Mouse (Mus musculus) brown adipose tissue, adult 24 weeks (tissue): Measurements from ENCODE around the gene Fam206a. TPM values are rescaled to one million over a fixed set of nuclear protein-coding genes. Genes with fewer than 3 reads are reported as not detected.

Experiments used
- H3K27ac ChIP-seq: fragments of 200-500 bp; replicated peaks from 2 replicates; pipeline ENCODE4 v1.5.1; 2012; ENCODE audit warnings: low read depth, mild to moderate bottlenecking, low read length
- H3K4me1 ChIP-seq: fragments of 200-500 bp; 2 replicates; pipeline ENCODE4 v1.6.1; 2012; ENCODE audit warnings: low read length, mixed read lengths; ENCODE audit not compliant: control insufficient read depth, insufficient read depth, insufficient read length
- H3K4me3 ChIP-seq: fragments of 200-500 bp; 2 replicates; pipeline ENCODE4 v1.5.1; 2012; ENCODE audit warnings: low read depth, mild to moderate bottlenecking, low read length, moderate library complexity; ENCODE audit not compliant: insufficient read depth
- polyA plus RNA-seq: library from polyadenylated mRNA; stranded (reverse); fragments of >200 nt; gene quantifications from 2 replicates; pipeline ENCODE4 v1.2.4, GENCODE M21; 2012; ENCODE audit not compliant: missing spikeins, insufficient read depth, insufficient read length

Fam206a gene
- polyA plus RNA-seq, result 6.3 and 6.6 TPM in 2 replicates

DNA sequence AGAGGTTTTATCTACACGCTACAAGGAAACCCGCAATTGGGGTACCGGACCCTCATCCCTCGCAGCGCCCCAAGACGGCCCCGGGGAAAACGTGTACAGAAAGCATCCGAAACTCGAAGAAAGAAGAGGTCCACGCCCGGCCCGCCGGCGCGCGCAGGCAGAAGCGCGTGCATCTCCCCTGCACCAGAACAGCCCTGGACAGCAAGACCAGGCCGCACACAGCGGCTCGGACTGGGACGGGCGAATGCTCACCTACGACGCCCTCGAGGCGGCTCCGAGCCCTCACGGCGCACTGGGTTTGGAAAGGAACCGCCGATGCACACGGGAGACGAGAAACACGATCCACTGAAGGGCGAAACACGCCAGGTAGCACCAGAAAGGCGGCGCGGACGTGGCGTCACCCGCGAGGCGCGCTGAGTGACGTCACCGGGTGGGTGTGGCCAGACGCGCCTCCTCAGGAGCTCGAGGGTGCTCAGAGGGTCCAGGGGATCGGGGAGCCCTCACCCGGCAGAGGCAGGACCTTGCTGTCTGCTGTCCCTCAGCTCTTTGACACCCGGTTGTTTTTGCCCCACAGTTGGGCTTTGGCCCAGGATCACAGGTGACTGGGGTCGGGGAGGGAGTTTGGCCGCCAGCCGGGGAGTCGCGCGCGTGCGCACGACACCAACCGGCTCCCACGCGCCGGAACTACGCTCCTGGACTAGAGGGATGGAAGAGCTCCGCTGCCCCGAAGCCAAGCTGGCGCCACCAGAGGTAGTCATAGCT, at the start of gene Fam206a, which contains the start of gene Elp1:
Gene Fam206a, plus strand, starts transcription at position 439 of the 762 bp plus-strand sequence.
Gene Elp1, minus strand, starts transcription at position 425 of the 762 bp plus-strand sequence.
- H3K27ac ChIP-seq, result peak within 1 kb of the TSS; percentile 84
- H3K4me1 ChIP-seq, result no peaks in the 10 kb centered on the region
- peak within 1 kb of the TSS; percentile 91 for H3K4me3 ChIP-seq

DNA sequence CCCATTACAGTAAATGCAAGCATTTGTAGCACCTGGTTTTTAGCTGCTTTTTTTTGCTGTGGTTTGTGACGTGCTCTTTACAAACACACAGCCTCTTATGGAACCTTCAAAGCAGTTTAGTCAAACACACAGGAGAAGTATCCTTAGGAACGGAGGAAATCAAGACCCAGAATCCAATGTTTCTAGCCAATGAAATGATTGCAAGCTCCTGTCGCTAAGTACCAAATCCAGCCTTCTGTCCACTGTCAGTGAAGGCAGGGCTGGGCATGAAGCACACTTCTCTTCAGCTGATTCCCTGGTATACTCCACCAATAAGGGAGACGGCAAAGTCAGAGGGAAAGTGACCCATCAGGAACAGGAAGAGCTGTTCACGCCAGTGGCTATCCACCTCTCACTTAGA, 46.1 kb upstream of the Fam206a start:
- Histone ChIP-seq H3K27ac (no peak overlapping the region), H3K4me1 (no peaks in the 10 kb centered on the region), H3K4me3 (no peak overlapping the region)

DNA sequence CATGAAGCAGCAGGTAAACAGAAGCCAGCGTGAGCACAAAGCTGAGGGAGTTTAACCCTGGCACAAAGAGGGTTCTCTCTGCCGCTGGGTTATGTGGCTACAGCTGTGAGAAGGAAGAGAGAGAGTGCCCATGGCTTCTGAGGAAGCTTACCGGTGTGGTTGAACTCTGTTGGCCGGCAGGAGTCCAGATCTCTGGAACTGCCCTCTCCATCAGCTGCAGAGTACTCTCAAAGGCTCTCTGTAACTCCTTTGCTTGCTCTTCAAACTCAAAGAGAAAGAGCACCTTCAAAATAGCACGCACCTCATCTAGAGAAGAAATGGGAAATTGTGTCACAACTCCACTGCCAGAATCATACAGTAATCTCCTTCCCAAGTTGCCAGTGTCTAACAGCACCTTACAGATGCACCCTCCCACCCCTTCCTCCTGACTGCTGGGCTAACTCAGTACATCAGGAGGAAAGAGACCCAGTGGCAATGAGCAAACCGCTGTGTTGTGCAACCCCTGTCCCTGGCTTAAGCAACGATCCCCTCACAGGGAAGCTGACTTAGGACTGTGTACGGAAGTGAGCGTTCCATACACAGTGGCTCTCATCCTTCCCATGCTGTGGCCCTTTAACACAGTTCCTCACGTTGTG, 45.1 kb upstream of the Fam206a start:
- Histone ChIP-seq H3K4me3 (no peak overlapping the region), H3K4me1 (no peaks in the 10 kb centered on the region), H3K27ac (no peak overlapping the region)

DNA sequence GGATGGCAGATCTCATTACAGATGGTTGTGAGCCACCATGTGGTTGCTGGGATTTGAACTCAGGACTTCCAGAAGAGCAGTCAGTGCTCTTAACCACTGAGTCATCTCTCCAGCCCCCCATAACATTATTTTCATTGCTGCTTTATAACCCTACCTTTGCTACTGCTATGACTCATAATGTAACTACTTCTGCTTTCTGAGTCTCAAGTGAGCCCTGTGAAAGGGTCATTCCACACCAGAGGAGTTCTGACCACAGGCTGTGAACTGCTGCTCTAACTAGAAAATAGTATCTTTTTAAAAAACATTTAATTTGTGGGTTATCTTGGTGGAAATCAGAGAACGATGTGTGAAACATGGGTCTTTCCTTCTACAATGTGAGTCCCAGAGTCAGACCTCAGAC, 44.5 kb upstream of the Fam206a start:
- no peaks in the 10 kb centered on the region for H3K4me1 ChIP-seq
- no peak overlapping the region for H3K27ac ChIP-seq

DNA sequence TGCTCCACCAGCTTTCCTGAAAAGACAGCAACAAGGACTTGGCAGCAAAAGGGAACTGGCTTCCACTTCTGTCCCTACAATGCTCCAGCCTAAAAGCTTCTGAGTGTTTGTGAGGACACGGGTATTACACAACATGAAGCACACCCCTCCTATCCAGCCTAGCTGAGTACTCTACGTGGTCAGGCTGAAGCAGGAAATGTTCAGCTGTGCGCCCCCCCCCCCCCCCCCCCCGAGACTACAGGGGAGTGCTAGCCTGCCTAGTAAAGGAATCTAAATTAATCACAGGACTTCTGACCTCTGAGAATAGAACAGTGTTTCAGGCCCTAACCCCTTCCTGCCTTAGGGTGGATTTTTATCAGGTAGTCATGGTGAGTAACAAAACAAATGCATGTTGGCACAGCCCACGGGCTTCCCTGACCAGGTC, 34.3 kb upstream of the Fam206a start:
- H3K4me1 ChIP-seq, result no peaks in the 10 kb centered on the region
- no peak overlapping the region for H3K4me3 ChIP-seq
- H3K27ac ChIP-seq, result no peak overlapping the region

More for the DNA sequence above, 44.5 kb upstream of the Fam206a start:
- no peak overlapping the region for H3K4me3 ChIP-seq

DNA sequence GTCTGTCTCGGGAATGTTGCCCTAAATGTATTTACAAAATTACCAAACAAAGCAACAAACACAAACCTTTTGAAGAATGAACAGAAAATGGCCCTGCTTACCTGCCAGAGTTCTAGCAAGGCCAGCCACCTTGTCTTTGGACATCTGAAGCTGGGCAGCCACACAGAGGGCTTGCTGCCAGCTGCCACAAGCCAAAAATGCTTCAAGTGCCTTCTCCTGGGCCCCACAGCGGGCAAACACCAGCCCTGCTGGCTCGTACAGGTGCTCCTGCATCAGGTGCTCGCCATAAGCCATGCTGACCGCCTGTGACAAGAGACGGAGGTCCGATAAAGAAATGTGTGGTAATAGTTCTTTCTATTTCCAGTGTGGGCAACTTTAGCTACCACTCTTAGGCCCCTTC, 33.2 kb upstream of the Fam206a start:
- Histone ChIP-seq H3K4me3 (no peak overlapping the region), H3K27ac (no peak overlapping the region), H3K4me1 (no peaks in the 10 kb centered on the region)

DNA sequence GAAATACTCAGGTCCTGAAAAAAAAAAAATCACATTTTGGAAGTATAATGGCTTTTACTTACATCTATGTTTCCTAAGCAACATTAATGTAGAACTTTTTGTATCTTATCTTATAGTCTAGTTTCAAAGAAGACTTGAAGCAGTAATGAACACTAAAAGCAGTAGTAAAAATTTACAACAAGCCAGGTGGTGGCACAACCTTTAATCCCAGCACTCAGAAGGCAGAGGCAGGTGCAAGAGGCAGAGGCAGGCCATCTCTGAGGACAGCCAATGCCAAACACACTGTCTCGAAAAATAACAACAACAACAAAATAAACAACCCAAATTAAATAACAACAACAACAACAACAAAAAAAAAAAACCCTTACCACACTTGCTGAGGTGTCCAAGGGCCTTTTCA, 31.1 kb upstream of the Fam206a start:
- H3K4me1 ChIP-seq, result no peaks in the 10 kb centered on the region
- H3K4me3 ChIP-seq, result no peak overlapping the region
- no peak overlapping the region for H3K27ac ChIP-seq

DNA sequence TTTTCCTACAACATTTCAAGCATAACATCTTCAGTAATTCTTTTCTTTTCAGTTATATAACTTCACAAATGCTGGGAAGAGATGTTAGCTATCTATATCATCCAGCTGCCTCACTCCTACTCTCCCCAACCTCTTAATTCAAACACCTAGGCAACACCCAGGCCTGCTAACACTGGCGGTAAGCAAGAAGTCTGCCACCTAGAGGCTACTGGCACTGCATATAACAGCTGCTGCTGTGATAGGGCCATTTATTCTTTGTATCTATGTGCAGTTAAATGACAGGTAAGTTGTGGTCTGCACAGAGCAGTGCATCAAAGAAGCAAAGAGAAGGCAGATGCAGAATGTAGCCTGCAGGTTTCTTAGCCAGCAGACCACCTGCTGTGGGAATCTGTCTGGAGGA, 10.8 kb upstream of the Fam206a start:
- Histone ChIP-seq H3K4me3 (no peak overlapping the region), H3K4me1 (no peaks in the 10 kb centered on the region), H3K27ac (no peak overlapping the region)

DNA sequence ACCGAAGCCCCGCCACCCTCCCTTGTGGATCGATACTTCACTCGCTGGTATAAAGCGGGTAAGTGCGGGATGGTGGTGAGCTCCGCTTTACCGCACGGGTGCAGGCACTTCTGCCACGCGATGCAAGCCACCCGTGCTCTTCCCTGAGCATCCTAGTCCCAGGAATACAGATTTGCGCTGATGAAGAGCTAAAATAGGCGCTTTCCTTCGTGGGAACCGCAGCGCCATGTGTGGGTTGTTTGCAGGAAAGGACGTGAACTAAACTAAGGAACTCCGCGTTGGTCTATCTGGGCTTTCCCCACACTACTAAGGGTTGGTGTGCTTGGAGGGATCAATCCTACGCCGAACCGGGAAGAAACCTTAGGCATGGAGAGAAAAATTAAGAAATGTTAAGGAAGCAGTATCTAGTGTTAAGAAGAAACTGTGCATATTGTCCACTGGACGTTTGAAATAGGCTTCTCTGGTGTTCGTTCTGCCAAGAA, 565 bp downstream of the Fam206a start:
- H3K27ac ChIP-seq, result no peak overlapping the region
- peak overlapping the region; percentile 91 for H3K4me3 ChIP-seq
- H3K4me1 ChIP-seq, result no peaks in the 10 kb centered on the region

DNA sequence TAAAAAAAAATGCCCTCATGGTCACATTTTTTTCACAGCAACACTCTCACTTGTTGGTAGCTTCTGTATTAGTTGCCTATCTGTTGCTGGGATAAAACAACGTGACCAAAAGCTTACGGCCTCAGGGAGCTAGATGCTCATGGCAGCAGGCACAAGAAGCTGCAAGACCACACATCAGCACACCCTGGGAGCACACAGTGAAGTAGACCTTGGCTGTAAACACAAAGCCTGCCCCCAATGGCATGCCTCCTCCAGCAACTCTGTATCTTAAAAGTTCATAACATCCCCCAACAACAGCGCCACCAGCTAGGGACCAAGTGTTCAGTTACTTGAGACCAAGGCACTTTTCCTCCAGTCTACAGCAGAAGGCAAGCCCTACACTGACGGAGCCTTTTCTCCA, 6.9 kb downstream of the Fam206a start:
- H3K27ac ChIP-seq, result no peak overlapping the region
- no peak overlapping the region for H3K4me3 ChIP-seq
- no peaks in the 10 kb centered on the region for H3K4me1 ChIP-seq

DNA sequence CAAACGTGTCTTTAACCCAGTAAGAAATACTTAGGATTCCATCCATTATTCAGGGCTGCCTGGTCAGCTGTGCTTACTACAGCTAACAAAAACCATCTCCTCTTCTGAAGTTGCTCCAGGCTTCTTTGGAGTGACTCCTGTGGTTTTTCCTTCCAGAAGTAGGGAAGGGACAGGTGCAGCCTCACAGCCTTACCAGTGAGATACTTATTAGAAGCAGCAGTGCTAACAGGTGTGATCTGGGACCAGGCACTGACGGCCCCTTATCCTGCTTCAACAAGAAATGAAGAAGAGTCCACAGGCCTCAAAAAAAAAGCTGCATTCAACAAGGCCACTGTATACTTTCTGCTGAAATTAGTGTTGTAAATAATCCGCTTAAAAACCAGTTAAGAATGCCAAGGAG, 9.5 kb downstream of the Fam206a start:
- H3K4me1 ChIP-seq, result no peaks in the 10 kb centered on the region
- H3K27ac ChIP-seq, result no peak overlapping the region
- H3K4me3 ChIP-seq, result no peak overlapping the region

DNA sequence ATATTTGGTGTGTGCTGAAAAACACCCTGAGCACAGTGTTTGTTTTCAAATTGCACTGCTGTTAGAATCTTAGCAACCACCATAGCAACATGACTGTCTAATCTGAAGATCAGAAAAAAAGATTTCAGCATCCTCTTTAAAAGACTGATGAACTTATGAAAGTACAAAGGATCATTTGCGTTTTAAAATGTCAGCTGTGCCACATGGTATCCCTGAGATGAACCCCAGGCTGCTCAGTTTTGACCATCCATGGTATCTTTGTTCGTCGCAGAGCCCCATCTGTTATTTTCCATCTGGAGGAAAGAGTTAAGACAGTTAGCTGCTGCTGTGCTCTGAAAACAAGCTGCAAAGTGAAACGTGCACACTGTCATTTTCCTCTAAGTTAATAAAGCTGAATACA, 10.0 kb downstream of the Fam206a start:
- no peak overlapping the region for H3K27ac ChIP-seq
- H3K4me3 ChIP-seq, result no peak overlapping the region
- H3K4me1 ChIP-seq, result no peaks in the 10 kb centered on the region

DNA sequence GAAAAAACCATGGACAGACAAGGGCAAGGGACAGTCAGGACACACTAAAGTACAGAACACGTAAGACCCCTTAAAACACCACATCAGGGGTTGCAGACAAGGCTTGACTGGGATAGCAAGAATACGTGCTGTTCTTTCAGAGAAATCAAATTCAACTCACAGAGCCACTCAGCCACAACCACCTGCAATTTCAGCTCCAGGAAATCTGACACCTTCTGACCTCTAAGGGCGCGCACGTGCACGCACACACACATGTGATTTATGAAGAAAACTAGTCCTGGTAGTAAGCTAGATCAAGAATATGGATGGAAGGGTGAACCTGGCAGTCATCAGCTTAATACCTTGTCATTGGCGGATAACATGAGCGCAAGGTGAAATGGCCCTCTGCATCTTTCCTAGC, 13.0 kb downstream of the Fam206a start:
- Histone ChIP-seq H3K4me1 (no peaks in the 10 kb centered on the region), H3K4me3 (no peak overlapping the region), H3K27ac (no peak overlapping the region)

DNA sequence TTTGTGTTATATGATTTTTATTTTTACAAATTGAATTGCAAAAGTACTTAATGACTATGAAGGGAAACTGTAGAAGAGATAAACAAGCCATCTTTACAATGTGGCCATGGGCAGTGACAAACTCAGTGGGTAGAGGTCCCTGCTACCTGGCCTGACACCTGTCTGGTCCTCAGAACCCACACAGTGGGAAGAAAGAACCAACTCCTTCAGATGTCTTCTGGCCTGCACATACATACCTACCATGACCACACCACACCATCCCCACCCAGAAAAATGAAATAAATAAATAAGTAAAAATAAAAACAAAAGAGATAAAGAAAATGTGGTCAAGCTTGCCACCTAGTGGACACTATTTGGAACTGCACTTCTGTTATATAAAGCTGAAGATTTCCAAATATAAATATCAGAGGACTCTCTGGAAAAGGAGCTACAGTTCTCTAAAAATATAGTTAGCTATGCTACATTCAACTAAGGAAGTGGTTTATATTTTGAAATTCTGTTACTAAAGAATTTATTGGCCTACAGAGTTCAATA, 17.9 kb downstream of the Fam206a start:
- H3K27ac ChIP-seq, result no peak overlapping the region

DNA sequence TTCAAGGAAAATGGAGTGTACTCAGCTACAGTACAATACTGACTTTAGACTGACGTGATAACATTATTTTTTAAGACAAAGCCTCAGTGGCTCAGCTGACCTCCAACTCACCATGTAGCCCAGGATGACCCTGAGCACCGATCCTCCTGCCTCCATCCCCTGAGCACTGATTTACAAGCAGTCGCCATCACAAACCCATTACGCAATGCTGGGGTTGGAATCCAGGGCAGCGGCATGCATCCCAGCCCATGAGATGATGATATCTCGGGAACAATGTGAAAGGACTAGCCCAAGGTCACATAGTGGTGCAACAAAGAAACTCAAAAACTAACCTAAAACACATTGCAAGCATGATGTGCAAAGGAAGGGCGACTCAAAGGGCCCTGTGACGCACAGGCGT, 22.1 kb downstream of the Fam206a start:
- H3K4me1 ChIP-seq, result no peaks in the 10 kb centered on the region
- H3K4me3 ChIP-seq, result no peak overlapping the region
- no peak overlapping the region for H3K27ac ChIP-seq

More for the DNA sequence above, 17.9 kb downstream of the Fam206a start:
- H3K4me1 ChIP-seq, result no peaks in the 10 kb centered on the region
- no peak overlapping the region for H3K4me3 ChIP-seq
